Comparison of ENCODE assay signal across 19 mouse cellular contexts in the genomic region with DNA sequence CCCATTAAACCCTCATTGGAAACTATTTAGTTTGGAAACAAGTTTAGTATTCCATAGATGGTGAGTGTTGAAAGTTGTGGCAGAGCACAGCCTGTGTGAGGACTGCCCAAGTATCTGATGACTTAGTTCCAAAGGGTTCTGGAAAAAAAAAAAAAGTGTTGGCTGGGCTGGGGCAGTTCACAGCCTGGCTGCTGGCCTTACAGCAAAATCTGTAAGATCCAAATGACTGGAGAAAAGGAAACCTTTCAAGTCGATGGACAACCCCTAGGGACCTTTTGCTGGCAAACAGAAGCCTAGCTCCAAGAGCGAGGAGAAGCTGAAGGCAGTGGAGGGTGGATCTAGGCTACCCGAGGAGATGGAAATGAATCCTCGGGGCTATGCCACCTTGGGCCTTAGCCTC.
DNase-seq lines count a peak whose midpoint lies in the region; ATAC-seq and TF ChIP-seq lines count a peak whose summit lies in the region.
"Had no signal": no experiment of that assay in that cellular context is flagged by ENCODE, and none has a peak within 500 bp of the region (broad histone marks: within the 10 kb centered on the region; RNA-seq: fewer than 3 reads in every experiment).

No protein-coding gene starts in this region.

- no peaks in the 10 kb centered on the region for H3K9me3 ChIP-seq in kidney, embryonic 16.5 days (ENCODE audit: low read length)
- H3K9me3 ChIP-seq: embryonic facial prominence, embryonic 12.5 days; forebrain, embryonic 10.5 days; heart, embryonic 15.5 days; hindbrain, embryonic 15.5 days had no signal

- WGBS in kidney, embryonic 16.5 days, result 84% methylated on average over 4 of the region's 4 CpGs

- H3K36me3 ChIP-seq in kidney, embryonic 16.5 days (ENCODE audit: insufficient read depth, low read length), result no peaks in the 10 kb centered on the region
- H3K36me3 ChIP-seq: embryonic facial prominence, embryonic 12.5 days; forebrain, embryonic 10.5 days; heart, embryonic 15.5 days; hindbrain, embryonic 15.5 days had no signal

- H3K4me3 ChIP-seq in layer of hippocampus, adult 2 months, result no peak overlapping the region
- no peak overlapping the region for H3K4me3 ChIP-seq in kidney, embryonic 16.5 days (ENCODE audit: low read length)
- H3K4me3 ChIP-seq: embryonic facial prominence, embryonic 12.5 days; forebrain, embryonic 10.5 days; heart, embryonic 15.5 days; hindbrain, embryonic 15.5 days had no signal

- no peak for DNase-seq in layer of hippocampus, adult 2 months (ENCODE audit: low spot score in 2 of 2)
- no peak for DNase-seq in layer of hippocampus, adult 8-10 months (ENCODE audit: low spot score in 2 of 2)
- peak; percentile 48 for DNase-seq in gastrocnemius, adult 18-20 months (ENCODE audit: low spot score)
- peak; percentile 12 for DNase-seq in gastrocnemius, postnatal 10 days
- DNase-seq in heart, postnatal 4 days, result peak; percentile 19
- no peak for DNase-seq in left cerebral cortex, adult 9 months (ENCODE audit: low spot score in 2 of 2)
- DNase-seq: cerebellum, adult 11-12 months; cerebellum, postnatal 36 days; left cerebral cortex, postnatal 4 days; right cerebral cortex, postnatal 4 days; thymus, adult 18-20 months had no signal

- no peak for ATAC-seq in kidney, embryonic 16.5 days (ENCODE audit: low FRiP score, low TSS enrichment)
- ATAC-seq: intestine, postnatal 0 days; midbrain, embryonic 16.5 days had no signal

- H3K9ac ChIP-seq in kidney, embryonic 16.5 days (replicated peaks; ENCODE audit: low read length), result no peak overlapping the region
- H3K9ac ChIP-seq: embryonic facial prominence, embryonic 12.5 days; heart, embryonic 15.5 days; hindbrain, embryonic 15.5 days had no signal

- no peaks in the 10 kb centered on the region for H3K4me1 ChIP-seq in kidney, embryonic 16.5 days (ENCODE audit: insufficient read depth, low read length)
- H3K4me1 ChIP-seq: embryonic facial prominence, embryonic 12.5 days; forebrain, embryonic 10.5 days; heart, embryonic 15.5 days; hindbrain, embryonic 15.5 days had no signal

- TF ChIP-seq CTCF in layer of hippocampus, adult 2 months (conservative IDR thresholded peaks at IDR 0.05), result no peak

- no peaks in the 10 kb centered on the region for H3K27me3 ChIP-seq in kidney, embryonic 16.5 days (ENCODE audit: insufficient read depth, low read length)
- H3K27me3 ChIP-seq: CH12.LX; embryonic facial prominence, embryonic 12.5 days; heart, embryonic 15.5 days; hindbrain, embryonic 15.5 days had no signal

- no peak overlapping the region for H3K4me2 ChIP-seq in kidney, embryonic 16.5 days (replicated peaks; ENCODE audit: low read depth, low read length)
- H3K4me2 ChIP-seq: embryonic facial prominence, embryonic 12.5 days; heart, embryonic 15.5 days; hindbrain, embryonic 15.5 days had no signal

- peak overlapping the region; percentile 56; the same call in 1 of the 2 replicates for H3K27ac ChIP-seq in layer of hippocampus, adult 2 months
- no peak overlapping the region for H3K27ac ChIP-seq in kidney, embryonic 16.5 days (ENCODE audit: low read length)
- H3K27ac ChIP-seq: embryonic facial prominence, embryonic 12.5 days; forebrain, embryonic 10.5 days; heart, embryonic 15.5 days; hindbrain, embryonic 15.5 days had no signal

Comparison
In these comparisons a context has a peak if more than half of its experiments do, and no peak if none do; other contexts are left out.
1. DNase-seq: peak in gastrocnemius, adult 18-20 months (single experiment), gastrocnemius, postnatal 10 days (single experiment) and heart, postnatal 4 days (single experiment); none in layer of hippocampus, adult 2 months (0 of 2), layer of hippocampus, adult 8-10 months (0 of 2) and left cerebral cortex, adult 9 months (0 of 2).